Mouse (Mus musculus) forebrain, embryonic 12.5 days (tissue): ENCODE results near the gene Fut4. TPM values are rescaled to one million over a fixed set of nuclear protein-coding genes. Genes with fewer than 3 reads are reported as not detected.

Experiments
- ATAC-seq: fragments of 200-750 bp; cut with Nextera tagmentation; 2 replicates; pipeline ENCODE4 v1.8.0; 2017; ENCODE audit warnings: moderate TSS enrichment; ENCODE audit not compliant: low FRiP score
- H3K27ac ChIP-seq: fragments of 300-500 bp; sonication (generic); 2 replicates; pipeline ENCODE4 v1.5.1; 2016; ENCODE audit warnings: mild to moderate bottlenecking
- H3K27me3 ChIP-seq: fragments of 300-500 bp; sonication (generic); 2 replicates; pipeline ENCODE4 v1.6.1; 2016; ENCODE audit warnings: mild to moderate bottlenecking
- H3K36me3 ChIP-seq: fragments of 300-500 bp; sonication (generic); replicated peaks from 2 replicates; pipeline ENCODE4 v1.6.1; 2016; ENCODE audit warnings: mild to moderate bottlenecking
- H3K4me1 ChIP-seq: fragments of 300-500 bp; sonication (generic); 2 replicates; pipeline ENCODE4 v1.6.1; 2016
- H3K4me2 ChIP-seq: fragments of 300-500 bp; sonication (generic); 2 replicates; pipeline ENCODE4 v1.6.1; 2016; ENCODE audit warnings: mild to moderate bottlenecking, moderate library complexity
- H3K4me3 ChIP-seq: fragments of 300-500 bp; sonication (generic); replicated peaks from 2 replicates; pipeline ENCODE4 v1.5.1; 2016; ENCODE audit warnings: mild to moderate bottlenecking
- H3K9ac ChIP-seq: fragments of 300-500 bp; sonication (generic); 2 replicates; pipeline ENCODE4 v1.6.1; 2016; ENCODE audit warnings: mild to moderate bottlenecking
- H3K9me3 ChIP-seq: fragments of 300-500 bp; sonication (generic); 2 replicates; pipeline ENCODE4 v1.6.1; 2016
- WGBS: fragments of 180-500 bp; shearing (Covaris S2); methylation state at CpG from one replicate; pipeline ENCODE4 v1.1.7; 2016; 5-methylcytosine and 5-hydroxymethylcytosine counted together
- polyA plus RNA-seq: library from polyadenylated mRNA; unstranded; fragments of >200 nt; fragmentation: Nextera tagmentation; extraction: Ambion mirVana; gene quantifications from 2 replicates; pipeline ENCODE4 v1.2.1, GENCODE M21; 2016

Gene Fut4
- 1.5 TPM in 2 replicates for polyA plus RNA-seq

GRCm38 (mm10) chr9:14752001-14752522 lies at the start of gene Fut4:
TSS of gene Fut4 (minus strand) at chr9:14752393.
- H3K9ac ChIP-seq, result peak within 1 kb of the TSS; percentile 60
- 2% methylated on average over 25 of the region's 28 CpGs for WGBS
- peaks cover 12% of the 10 kb centered on the region for H3K4me1 ChIP-seq
- peak within 1 kb of the TSS; percentile 78 for H3K4me2 ChIP-seq
- no peak within 1 kb of the TSS for H3K27ac ChIP-seq
- peak within 1 kb of the TSS; percentile 46 for H3K4me3 ChIP-seq
- H3K27me3 ChIP-seq, result peaks cover 40% of the 10 kb centered on the region
- ATAC-seq, result peak; percentile 45
- H3K36me3 ChIP-seq, result no peaks in the 10 kb centered on the region
- no peaks in the 10 kb centered on the region for H3K9me3 ChIP-seq

DNA sequence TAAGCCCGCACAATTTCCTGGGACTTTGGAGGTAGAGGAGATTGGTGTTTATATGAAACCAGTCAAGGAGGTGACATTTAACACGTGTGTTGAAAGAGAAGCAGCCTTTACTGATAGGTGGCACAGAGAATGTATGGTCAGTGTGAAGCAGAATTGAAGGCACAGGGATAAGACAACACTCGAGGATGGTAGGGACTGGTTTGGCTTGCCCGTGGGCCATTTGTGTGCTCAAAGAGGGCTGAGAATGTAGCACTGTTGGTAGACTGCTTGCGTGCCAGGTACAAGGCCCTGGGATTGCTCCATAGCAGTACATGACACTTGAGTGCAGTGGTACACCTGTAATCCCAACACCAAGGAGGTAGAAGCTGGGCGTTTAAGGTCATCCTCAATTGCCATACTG lies 35.2 kb upstream of the Fut4 start:
- WGBS, result 89% methylated on average over 6 of the region's 6 CpGs
- no peaks in the 10 kb centered on the region for H3K27me3 ChIP-seq
- H3K4me3 ChIP-seq, result no peak overlapping the region
- no peaks in the 10 kb centered on the region for H3K9me3 ChIP-seq
- H3K27ac ChIP-seq, result no peak overlapping the region
- H3K4me2 ChIP-seq, result no peak overlapping the region
- peaks cover 33% of the 10 kb centered on the region for H3K36me3 ChIP-seq
- no peak for ATAC-seq
- H3K4me1 ChIP-seq, result peaks cover 12% of the 10 kb centered on the region
- H3K9ac ChIP-seq, result no peak overlapping the region

GRCm38 (mm10) chr9:14784039-14785002 lies 32.1 kb upstream of the Fut4 start, which contains the start of the genes Mre11a and Ankrd49:
TSS of gene Mre11a (plus strand) at chr9:14784654.
TSS of gene Ankrd49 (minus strand) at chr9:14784856.
- Histone ChIP-seq H3K36me3 (peaks cover 41% of the 10 kb centered on the region), H3K9me3 (no peaks in the 10 kb centered on the region), H3K27me3 (no peaks in the 10 kb centered on the region), H3K9ac (peak within 1 kb of the TSS; percentile 85), H3K4me2 (peak within 1 kb of the TSS; percentile 69), H3K27ac (peak within 1 kb of the TSS; percentile 93), H3K4me1 (peaks cover 12% of the 10 kb centered on the region), H3K4me3 (peak within 1 kb of the TSS; percentile 63)
- ATAC-seq, result peak; percentile 99
- under 1% methylated on average over 62 of the region's 62 CpGs for WGBS

DNA sequence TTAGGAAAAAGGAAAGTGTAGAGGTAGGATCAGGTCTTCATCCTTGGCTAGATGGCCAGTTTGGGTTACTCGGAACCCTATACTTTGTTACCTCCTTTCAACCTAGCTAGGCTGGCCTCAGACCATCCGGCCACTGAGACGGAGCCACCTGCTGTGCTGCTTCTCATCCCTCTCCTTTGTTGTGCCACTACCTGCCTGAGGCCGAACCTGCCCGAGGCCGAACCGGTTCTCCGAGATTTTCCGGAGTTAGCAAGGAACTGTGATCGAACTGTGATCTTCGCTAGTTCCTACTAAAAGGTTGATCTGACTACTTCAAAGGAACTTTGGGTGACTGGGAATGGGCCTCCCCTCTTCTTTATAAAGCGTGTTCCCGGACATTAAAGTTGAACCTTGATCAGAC lies 26.1 kb upstream of the Fut4 start:
- H3K4me3 ChIP-seq, result no peak overlapping the region
- H3K27me3 ChIP-seq, result no peaks in the 10 kb centered on the region
- no peak overlapping the region for H3K9ac ChIP-seq
- H3K27ac ChIP-seq, result no peak overlapping the region
- H3K36me3 ChIP-seq, result peaks cover 23% of the 10 kb centered on the region
- no peak overlapping the region for H3K4me2 ChIP-seq
- WGBS, result 29% methylated on average over 13 of the region's 13 CpGs
- H3K4me1 ChIP-seq, result no peaks in the 10 kb centered on the region
- ATAC-seq, result no peak
- H3K9me3 ChIP-seq, result no peaks in the 10 kb centered on the region

DNA sequence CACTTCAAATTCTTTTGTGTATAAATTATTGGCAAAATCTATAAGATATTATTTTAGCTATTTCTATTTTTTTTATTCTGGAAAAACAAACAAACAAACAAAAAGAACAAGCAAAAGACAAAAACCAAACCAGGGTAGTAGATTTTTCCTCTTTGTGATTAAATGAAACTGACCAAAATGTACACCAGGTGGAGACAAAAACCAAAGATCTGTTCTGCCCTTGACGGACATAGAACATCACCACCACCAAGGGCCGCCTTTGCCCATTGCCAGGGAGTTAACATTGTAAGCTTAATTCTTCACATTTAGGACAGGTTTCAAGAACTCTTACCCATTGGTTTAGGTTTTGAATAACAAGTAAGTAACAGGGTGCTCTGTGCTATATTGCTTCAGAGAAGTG lies 21.6 kb upstream of the Fut4 start:
- H3K9me3 ChIP-seq, result no peaks in the 10 kb centered on the region
- no peaks in the 10 kb centered on the region for H3K36me3 ChIP-seq
- H3K27ac ChIP-seq, result no peak overlapping the region
- H3K4me2 ChIP-seq, result no peak overlapping the region
- 49% methylated on average over 2 of the region's 2 CpGs for WGBS
- no peaks in the 10 kb centered on the region; the same call in 1 of the 2 replicates for H3K27me3 ChIP-seq
- H3K9ac ChIP-seq, result no peak overlapping the region
- no peak for ATAC-seq
- peaks cover 8% of the 10 kb centered on the region for H3K4me1 ChIP-seq
- H3K4me3 ChIP-seq, result no peak overlapping the region

DNA sequence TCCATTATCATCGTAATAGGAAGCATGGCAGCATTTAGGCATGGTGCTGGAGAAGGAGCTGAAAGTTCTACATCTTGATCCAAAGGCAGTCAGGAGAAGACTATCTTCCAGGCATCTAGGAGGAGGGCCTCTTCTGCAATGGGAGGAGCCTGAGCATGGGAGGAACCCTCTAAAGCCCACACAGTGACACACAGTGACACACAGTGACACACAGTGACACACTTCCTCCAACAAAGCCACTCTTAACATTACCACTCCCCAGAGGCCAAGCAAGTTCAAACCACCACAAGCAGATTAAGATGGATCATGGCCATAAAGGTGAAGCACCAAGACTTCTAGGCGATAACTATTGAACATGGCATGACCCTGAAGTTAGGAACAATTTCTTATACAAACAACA lies 19.9 kb upstream of the Fut4 start:
- no peak overlapping the region for H3K9ac ChIP-seq
- 89% methylated on average over 2 of the region's 2 CpGs for WGBS
- no peak overlapping the region for H3K4me3 ChIP-seq
- H3K9me3 ChIP-seq, result no peaks in the 10 kb centered on the region
- H3K36me3 ChIP-seq, result no peaks in the 10 kb centered on the region
- no peak for ATAC-seq
- H3K4me1 ChIP-seq, result peaks cover 8% of the 10 kb centered on the region
- peaks cover 5% of the 10 kb centered on the region; the same call in 1 of the 2 replicates for H3K27me3 ChIP-seq
- no peak overlapping the region for H3K27ac ChIP-seq
- no peak overlapping the region for H3K4me2 ChIP-seq

- Histone ChIP-seq H3K4me2 (peak within 1 kb of the TSS; percentile 37), H3K36me3 (no peaks in the 10 kb centered on the region), H3K9ac (no peak within 1 kb of the TSS), H3K27me3 (peaks cover 5% of the 10 kb centered on the region; the same call in 1 of the 2 replicates), H3K9me3 (no peaks in the 10 kb centered on the region), H3K4me3 (no peak within 1 kb of the TSS), H3K27ac (no peak within 1 kb of the TSS), H3K4me1 (peaks cover 8% of the 10 kb centered on the region)
- ATAC-seq, result peak; percentile 33; the same call in 1 of the 2 replicates
- 17% methylated on average over 23 of the region's 23 CpGs for WGBS
Measured at GRCm38 (mm10) chr9:14770803-14771471, 18.7 kb upstream of the Fut4 start, which contains the start of gene 1700012B09Rik. TSS of gene 1700012B09Rik (minus strand) at chr9:14771030.

DNA sequence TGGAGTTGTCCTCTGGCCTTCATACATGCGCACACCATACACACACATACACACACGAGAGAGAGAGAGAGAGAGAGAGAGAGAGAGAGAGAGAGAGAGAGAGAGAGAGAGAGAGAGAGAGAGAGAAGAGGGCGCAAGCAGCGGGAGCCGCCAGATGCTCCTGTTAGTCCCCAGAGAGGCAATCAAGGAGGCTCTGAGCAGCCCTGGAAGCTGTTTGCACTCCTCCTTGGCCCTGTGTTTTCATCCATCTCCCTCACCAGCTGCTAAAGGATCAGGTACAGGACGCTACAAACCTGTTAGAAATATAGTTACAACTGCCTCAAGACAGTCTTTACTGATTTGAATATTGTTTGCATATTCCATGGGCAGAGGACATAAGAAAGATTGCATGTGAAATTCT lies 17.6 kb upstream of the Fut4 start:
- ATAC-seq, result no peak
- Histone ChIP-seq H3K4me1 (peaks cover 8% of the 10 kb centered on the region), H3K27me3 (peaks cover 5% of the 10 kb centered on the region; the same call in 1 of the 2 replicates), H3K27ac (no peak overlapping the region), H3K9ac (no peak overlapping the region), H3K4me2 (no peak overlapping the region), H3K4me3 (no peak overlapping the region), H3K9me3 (no peaks in the 10 kb centered on the region), H3K36me3 (no peaks in the 10 kb centered on the region)
- 57% methylated on average over 6 of the region's 6 CpGs for WGBS

- no peak overlapping the region for H3K9ac ChIP-seq
- no peak overlapping the region for H3K4me2 ChIP-seq
- H3K27ac ChIP-seq, result no peak overlapping the region
- no peaks in the 10 kb centered on the region for H3K4me1 ChIP-seq
- no peaks in the 10 kb centered on the region for H3K36me3 ChIP-seq
- no peak overlapping the region for H3K4me3 ChIP-seq
- H3K9me3 ChIP-seq, result no peaks in the 10 kb centered on the region
- peaks cover 5% of the 10 kb centered on the region; the same call in 1 of the 2 replicates for H3K27me3 ChIP-seq
- WGBS, result 27% methylated on average over 7 of the region's 7 CpGs
- ATAC-seq, result 0 out of 2 replicates have a peak, but pooled peaks have one; percentile 64
Measured at GRCm38 (mm10) chr9:14764765-14765164, 12.6 kb upstream of the Fut4 start.

DNA sequence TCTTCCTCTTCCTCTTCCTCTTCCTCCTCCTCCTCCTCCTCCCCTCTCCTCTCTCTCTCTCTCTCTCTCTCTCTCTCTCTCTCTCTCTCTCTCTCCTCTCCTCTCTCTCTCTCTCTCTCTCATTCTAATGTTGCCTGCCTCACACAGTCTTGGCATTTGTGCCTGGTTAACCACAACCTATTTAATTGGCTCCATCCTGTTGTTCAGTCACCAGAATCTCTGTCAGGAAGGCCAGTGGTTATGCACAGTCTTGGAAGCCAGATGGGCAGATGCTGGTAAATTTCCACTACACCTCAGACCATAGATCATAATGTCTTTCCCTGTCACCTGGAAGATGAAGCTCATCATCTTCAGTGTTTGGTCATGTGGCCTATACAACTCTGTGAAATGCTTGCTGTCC lies 7.1 kb upstream of the Fut4 start:
- no peak overlapping the region for H3K4me3 ChIP-seq
- H3K36me3 ChIP-seq, result no peaks in the 10 kb centered on the region
- H3K27me3 ChIP-seq, result 0 out of 2 replicates have a peak, but pooled peaks cover 2% of the 10 kb centered on the region
- no peak overlapping the region for H3K9ac ChIP-seq
- no peak for ATAC-seq
- H3K9me3 ChIP-seq, result no peaks in the 10 kb centered on the region
- H3K27ac ChIP-seq, result no peak overlapping the region
- no peaks in the 10 kb centered on the region for H3K4me1 ChIP-seq
- H3K4me2 ChIP-seq, result no peak overlapping the region

DNA sequence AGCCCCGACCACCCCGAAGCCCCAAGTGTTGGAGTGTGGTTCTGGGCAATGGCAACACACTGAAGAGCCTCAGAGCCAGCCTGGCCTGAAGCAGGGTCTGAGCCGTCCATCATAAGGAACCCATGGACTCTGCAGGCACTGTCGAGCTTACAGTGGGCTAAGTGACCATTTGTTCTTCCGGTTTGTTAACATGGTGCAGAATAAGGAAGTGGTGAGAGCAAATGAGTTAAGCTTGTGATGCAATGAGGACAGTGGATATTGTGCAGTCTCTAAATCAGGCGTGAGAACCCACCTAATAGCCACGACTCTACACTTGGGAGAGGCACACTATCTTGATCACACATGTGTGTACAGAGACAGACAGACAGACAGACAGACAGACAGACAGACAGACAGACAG lies 6.4 kb upstream of the Fut4 start:
- Histone ChIP-seq H3K4me1 (no peaks in the 10 kb centered on the region), H3K9me3 (no peaks in the 10 kb centered on the region), H3K27ac (no peak overlapping the region), H3K9ac (no peak overlapping the region), H3K27me3 (peaks cover 5% of the 10 kb centered on the region; the same call in 1 of the 2 replicates), H3K4me3 (no peak overlapping the region), H3K36me3 (no peaks in the 10 kb centered on the region), H3K4me2 (no peak overlapping the region)
- 76% methylated on average over 7 of the region's 7 CpGs for WGBS
- ATAC-seq, result no peak

DNA sequence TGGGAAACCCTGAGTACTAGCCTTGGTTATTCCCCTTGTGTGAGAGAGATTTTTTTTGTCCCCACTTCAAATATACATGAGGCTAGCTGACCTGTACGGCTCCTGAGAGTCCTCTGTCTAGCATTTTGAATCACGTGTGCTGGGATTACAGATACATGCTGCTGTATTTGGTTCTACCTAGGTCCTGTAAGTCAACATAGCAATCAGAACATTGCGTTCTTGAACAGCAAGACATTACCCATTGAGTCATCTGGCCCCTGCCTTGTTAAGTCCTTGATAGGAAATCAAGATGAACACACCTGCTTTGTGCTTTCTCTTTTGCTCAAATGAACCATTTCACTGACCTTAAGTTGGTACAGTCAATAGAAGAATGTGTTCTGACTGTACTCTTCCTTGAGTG lies 2.3 kb upstream of the Fut4 start:
- H3K4me3 ChIP-seq, result no peak overlapping the region
- H3K4me2 ChIP-seq, result no peak overlapping the region
- no peaks in the 10 kb centered on the region for H3K36me3 ChIP-seq
- no peak overlapping the region for H3K9ac ChIP-seq
- peaks cover 12% of the 10 kb centered on the region for H3K4me1 ChIP-seq
- H3K9me3 ChIP-seq, result no peaks in the 10 kb centered on the region
- 88% methylated on average over 3 of the region's 3 CpGs for WGBS
- no peak for ATAC-seq
- no peak overlapping the region for H3K27ac ChIP-seq
- peaks cover 38% of the 10 kb centered on the region for H3K27me3 ChIP-seq
